Mouse (Mus musculus): ENCODE data around the gene Jaml. TPM values are rescaled to one million over a fixed set of nuclear protein-coding genes. Genes with fewer than 3 reads are reported as not detected.
A peak's percentile ranks its signal among the peaks of the same experiment; 100 is the strongest.

Gene Jaml
- total and polyA plus RNA-seq, 3 experiments = not detected

DNA sequence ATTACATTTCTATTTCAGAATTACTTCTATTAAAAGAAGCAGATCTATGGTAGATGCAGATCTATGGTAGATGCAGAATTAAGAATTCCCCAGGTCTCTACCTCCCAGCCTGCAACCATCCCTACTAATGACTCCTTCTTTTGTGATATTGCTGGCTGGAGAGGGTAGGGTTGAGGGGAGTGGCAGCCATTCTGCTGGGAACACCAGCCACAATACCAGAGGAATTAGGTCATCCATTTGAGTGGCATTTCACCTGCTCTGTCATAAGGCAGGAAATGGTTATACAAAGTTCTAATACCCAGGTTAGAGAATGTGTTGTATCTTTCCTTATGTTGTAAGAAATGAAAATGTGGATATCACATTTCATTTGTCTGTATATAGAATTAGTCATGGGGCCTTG, 9.1 kb downstream of the Jaml start:
- TF ChIP-seq GATA1 (IDR thresholded peaks at IDR 0.05; ENCODE audit: low read depth, low read length) = no peak
- TF ChIP-seq ZKSCAN1 (IDR thresholded peaks at IDR 0.05; ENCODE audit: low read depth, low read length) = no peak
- TF ChIP-seq MXI1 (IDR thresholded peaks at IDR 0.05; ENCODE audit: low read depth, low read length) = no peak
- TF ChIP-seq MAX (IDR thresholded peaks at IDR 0.05; ENCODE audit: low read length) = no peak
- no peak for TF ChIP-seq TAL1 (IDR thresholded peaks at IDR 0.05; ENCODE audit: low read length)
- TF ChIP-seq NELFE (IDR thresholded peaks at IDR 0.05; ENCODE audit: low read depth, low read length) = no peak
- no peak for TF ChIP-seq KAT2A (conservative IDR thresholded peaks at IDR 0.05; ENCODE audit: low read depth, low read length)
- TF ChIP-seq RAD21 (IDR thresholded peaks at IDR 0.05; ENCODE audit: low read depth, low read length) = no peak
- no peak for TF ChIP-seq E2F4 (IDR thresholded peaks at IDR 0.05; ENCODE audit: borderline replicate concordance, low read depth, low read length)
- no peak for TF ChIP-seq ZC3H11A (IDR thresholded peaks at IDR 0.05; ENCODE audit: low read depth, low read length)
- TF ChIP-seq ETS1 (IDR thresholded peaks at IDR 0.05; ENCODE audit: low read depth, low read length) = no peak
- no peak for TF ChIP-seq MAZ (IDR thresholded peaks at IDR 0.05; ENCODE audit: low read depth, low read length)
- no peak for TF ChIP-seq HCFC1 (IDR thresholded peaks at IDR 0.05; ENCODE audit: low read depth, low read length)
- TF ChIP-seq ZMIZ1 (IDR thresholded peaks at IDR 0.05; ENCODE audit: low read depth, low read length) = no peak
- TF ChIP-seq MYB (IDR thresholded peaks at IDR 0.05; ENCODE audit: low read depth, low read length) = no peak
- TF ChIP-seq TBP (IDR thresholded peaks at IDR 0.05; ENCODE audit: low read depth, low read length) = no peak
- TF ChIP-seq MYC (IDR thresholded peaks at IDR 0.05; ENCODE audit: low read depth, low read length) = no peak
- Histone ChIP-seq H3K27ac (ENCODE audit: control insufficient read depth, low read depth, low read length) (no peak overlapping the region), H3K4me1 (ENCODE audit: control insufficient read depth in 1 of 2, insufficient read depth in 2 of 2, low read length in 2 of 2) (no peaks in the 10 kb centered on the region), H3K9me3 (replicated peaks; ENCODE audit: insufficient read depth, low read length) (no peaks in the 10 kb centered on the region), H3K9ac (ENCODE audit: control insufficient read depth, low read depth, low read length, poor library complexity, severe bottlenecking) (no peak overlapping the region), H3K4me3 (ENCODE audit: control insufficient read depth in 1 of 2, insufficient read depth in 1 of 2, low read depth in 2 of 2, low read length in 2 of 2) (no peak overlapping the region), H3K79me2 (ENCODE audit: control insufficient read depth, insufficient read depth, low read length, poor library complexity) (no peaks in the 10 kb centered on the region), H3K27me3 (ENCODE audit: control insufficient read depth in 1 of 2, insufficient read depth in 2 of 2, low read length in 2 of 2) (peaks cover 48 to 68% of the 10 kb centered on the region in 2 experiments), H3K36me3 (ENCODE audit: control insufficient read depth in 1 of 2, insufficient read depth in 2 of 2, low read length in 2 of 2) (no peaks in the 10 kb centered on the region)
- no peak for DNase-seq (ENCODE audit: low read depth, low spot score)

- no peak overlapping the region for H3K27ac ChIP-seq (ENCODE audit: control insufficient read depth, low read depth, low read length)
- no peaks in the 10 kb centered on the region for H3K9me3 ChIP-seq (replicated peaks; ENCODE audit: insufficient read depth, low read length)
- DNase-seq (ENCODE audit: low read depth, low spot score) = peak; percentile 16
- H3K4me3 ChIP-seq (ENCODE audit: control insufficient read depth in 1 of 2, insufficient read depth in 1 of 2, low read depth in 2 of 2, low read length in 2 of 2) = no peak overlapping the region
- H3K79me2 ChIP-seq (ENCODE audit: control insufficient read depth, insufficient read depth, low read length, poor library complexity) = no peaks in the 10 kb centered on the region
- H3K36me3 ChIP-seq (ENCODE audit: control insufficient read depth in 1 of 2, insufficient read depth in 2 of 2, low read length in 2 of 2) = no peaks in the 10 kb centered on the region
- peak; percentile 60 for TF ChIP-seq SMC3 (IDR thresholded peaks at IDR 0.05; ENCODE audit: low read depth, low read length)
- no peak for TF ChIP-seq MXI1 (IDR thresholded peaks at IDR 0.05; ENCODE audit: low read depth, low read length)
- TF ChIP-seq RCOR1 (IDR thresholded peaks at IDR 0.05; ENCODE audit: low read depth, low read length) = no peak
- TF ChIP-seq CTCF (IDR thresholded peaks at IDR 0.05 in 2 of 3, conservative IDR thresholded peaks at IDR 0.05 in 1 of 3; ENCODE audit: control insufficient read depth in 1 of 3, insufficient read depth in 1 of 3, low read depth in 2 of 3, low read length in 3 of 3, poor library complexity in 1 of 3, severe bottlenecking in 1 of 3) = peak; percentile 28 to 45 (median 43)
- no peak for TF ChIP-seq JUND (IDR thresholded peaks at IDR 0.05; ENCODE audit: low read depth, low read length)
- no peak for TF ChIP-seq UBTF (IDR thresholded peaks at IDR 0.05; ENCODE audit: borderline replicate concordance, insufficient read depth, low read depth, low read length)
- TF ChIP-seq BHLHE40 (IDR thresholded peaks at IDR 0.05; ENCODE audit: borderline replicate concordance, low read depth, low read length) = no peak
- TF ChIP-seq GATA1 (IDR thresholded peaks at IDR 0.05; ENCODE audit: low read depth, low read length) = no peak
- TF ChIP-seq RAD21 (IDR thresholded peaks at IDR 0.05; ENCODE audit: low read depth, low read length) = peak; percentile 48
- no peak for TF ChIP-seq CHD1 (IDR thresholded peaks at IDR 0.05; ENCODE audit: low read depth, low read length)
- TF ChIP-seq USF2 (IDR thresholded peaks at IDR 0.05; ENCODE audit: borderline replicate concordance in 1 of 2, insufficient read depth in 1 of 2, low read depth in 1 of 2, low read length in 2 of 2) = no peak
- TF ChIP-seq HCFC1 (IDR thresholded peaks at IDR 0.05; ENCODE audit: low read depth, low read length) = no peak
- TF ChIP-seq MEF2A (IDR thresholded peaks at IDR 0.05; ENCODE audit: extremely low read depth, insufficient replicate concordance, low read depth, low read length, poor library complexity, severe bottlenecking) = no peak
- TF ChIP-seq ZC3H11A (IDR thresholded peaks at IDR 0.05; ENCODE audit: low read depth, low read length) = peak; percentile 15; the same call in 1 of the 2 replicates
- no peak for TF ChIP-seq POLR2AphosphoS5 (IDR thresholded peaks at IDR 0.05; ENCODE audit: borderline replicate concordance, low read depth, low read length)
- no peak for TF ChIP-seq ZMIZ1 (IDR thresholded peaks at IDR 0.05; ENCODE audit: low read depth, low read length)
- no peak for TF ChIP-seq KAT2A (conservative IDR thresholded peaks at IDR 0.05; ENCODE audit: low read depth, low read length)
- TF ChIP-seq CHD2 (IDR thresholded peaks at IDR 0.05; ENCODE audit: low read length) = no peak
- H3K4me1 ChIP-seq (ENCODE audit: control insufficient read depth in 1 of 2, insufficient read depth in 2 of 2, low read length in 2 of 2) = no peaks in the 10 kb centered on the region
- peaks cover 47 to 67% of the 10 kb centered on the region in 2 experiments for H3K27me3 ChIP-seq (ENCODE audit: control insufficient read depth in 1 of 2, insufficient read depth in 2 of 2, low read length in 2 of 2)
- H3K9ac ChIP-seq (ENCODE audit: control insufficient read depth, low read depth, low read length, poor library complexity, severe bottlenecking) = no peak overlapping the region
These were observed 11.8 kb downstream of the Jaml start for GRCm38 (mm10) chr9:45090811-45091210.
